Mouse (Mus musculus): ENCODE data around the gene Brinp2. TPM values are rescaled to one million over a fixed set of nuclear protein-coding genes. Genes with fewer than 3 reads are reported as not detected.

The Brinp2 gene
- total RNA-seq, 2 experiments from 2014 or later, result 73.7 to 78.3 TPM

DNA sequence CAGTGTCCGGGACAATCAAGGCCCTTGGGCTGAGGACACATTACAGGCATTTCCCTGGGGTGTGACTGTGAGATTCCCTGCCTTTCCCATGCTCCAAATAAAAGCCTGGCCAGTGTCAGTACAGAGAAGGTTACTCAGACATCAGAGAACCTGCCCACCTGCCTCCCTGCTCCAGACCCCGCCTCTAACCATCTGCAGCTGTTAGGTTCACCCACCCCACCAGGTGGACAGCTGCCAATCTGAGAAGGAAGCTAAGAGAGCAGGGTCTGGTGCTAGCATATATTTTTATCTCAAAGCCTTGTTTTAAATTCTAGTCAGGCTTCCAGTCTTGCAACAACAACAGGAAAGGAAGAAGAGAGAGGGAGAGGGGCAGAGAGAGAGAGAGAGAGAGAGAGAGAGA is 128.9 kb downstream of the Brinp2 start:
- DNase-seq (ENCODE audit: low spot score in 2 of 2), result no peak

DNA sequence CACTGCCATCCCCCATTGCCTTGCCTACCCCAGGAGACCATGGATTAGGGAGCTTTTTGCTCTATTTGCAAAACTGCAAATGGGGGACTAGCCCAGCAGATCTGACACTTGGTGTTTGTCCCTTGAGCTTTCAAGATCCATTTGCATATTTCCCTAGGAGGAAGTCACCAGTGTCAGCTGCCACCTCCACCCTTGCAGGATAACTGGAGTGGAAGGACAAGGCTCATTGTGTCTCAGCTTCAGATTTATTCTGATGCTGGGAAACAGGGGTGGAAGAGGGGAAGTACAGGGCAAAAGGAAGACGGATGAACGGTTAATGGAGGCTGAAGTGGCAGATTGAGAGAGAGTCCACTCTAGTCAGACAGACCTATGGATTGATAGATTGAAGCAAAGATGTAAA is 129.4 kb downstream of the Brinp2 start:
- no peak for DNase-seq (ENCODE audit: low spot score in 2 of 2)

DNA sequence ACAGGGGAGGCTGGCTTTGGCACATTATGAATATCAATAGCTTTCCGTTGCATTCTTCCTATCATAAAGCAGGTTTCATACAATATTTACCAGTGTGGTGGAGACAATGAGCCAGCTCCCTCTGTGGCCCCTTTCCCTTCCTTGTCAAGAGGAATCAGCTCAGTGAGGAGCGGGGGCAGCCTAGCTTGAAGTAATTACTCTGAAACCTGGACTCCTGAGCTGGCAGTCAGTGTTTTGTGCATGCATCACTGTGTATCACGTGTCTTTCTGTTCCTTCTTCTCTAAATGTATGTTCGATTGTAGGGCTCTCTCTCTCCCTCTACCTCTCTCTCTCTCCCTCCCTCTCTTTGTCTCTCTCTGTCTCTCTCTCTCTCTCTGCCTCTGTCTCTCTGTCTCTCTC is 135.1 kb downstream of the Brinp2 start:
- DNase-seq (ENCODE audit: low spot score in 2 of 2), result no peak

DNA sequence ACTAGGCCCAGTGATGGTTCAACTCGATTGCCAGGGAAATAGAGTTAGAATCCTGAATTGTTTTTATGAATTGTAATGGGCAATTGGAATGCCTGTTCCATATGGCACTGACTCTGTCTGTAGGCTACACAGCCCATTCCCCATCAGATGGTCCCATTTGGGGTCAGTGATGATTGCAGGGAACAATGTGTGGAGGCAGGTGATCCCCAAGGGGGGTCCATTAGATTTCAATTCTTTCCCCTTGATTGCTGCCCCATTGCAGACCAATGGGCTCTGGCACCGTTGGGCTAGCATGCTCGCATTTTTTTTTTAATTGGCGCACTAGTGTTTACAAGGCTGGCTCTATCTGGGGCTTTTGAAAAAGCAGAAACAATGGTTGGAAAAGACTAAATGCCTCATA is 136.0 kb downstream of the Brinp2 start:
- no peak for DNase-seq (ENCODE audit: low spot score in 2 of 2)

DNA sequence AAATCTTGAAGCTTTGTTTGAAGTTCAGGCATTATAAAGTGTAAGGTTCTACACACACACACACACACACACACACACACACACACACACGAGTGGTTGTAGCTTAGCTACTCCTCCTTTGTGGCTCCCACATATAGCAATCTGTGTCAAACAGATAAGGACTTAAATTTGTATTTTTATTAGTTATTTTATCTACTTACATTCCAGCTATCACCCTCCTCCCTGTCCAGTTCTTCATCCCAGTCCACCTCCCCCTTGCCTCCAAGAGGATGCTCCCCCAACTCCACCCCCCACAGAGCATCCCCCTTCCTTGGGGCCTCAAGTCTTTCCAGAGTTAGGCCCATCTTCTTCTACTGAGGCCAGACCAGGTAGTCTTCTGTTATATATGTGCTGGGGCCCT is 137.4 kb downstream of the Brinp2 start:
- DNase-seq (ENCODE audit: low spot score in 2 of 2), result no peak

DNA sequence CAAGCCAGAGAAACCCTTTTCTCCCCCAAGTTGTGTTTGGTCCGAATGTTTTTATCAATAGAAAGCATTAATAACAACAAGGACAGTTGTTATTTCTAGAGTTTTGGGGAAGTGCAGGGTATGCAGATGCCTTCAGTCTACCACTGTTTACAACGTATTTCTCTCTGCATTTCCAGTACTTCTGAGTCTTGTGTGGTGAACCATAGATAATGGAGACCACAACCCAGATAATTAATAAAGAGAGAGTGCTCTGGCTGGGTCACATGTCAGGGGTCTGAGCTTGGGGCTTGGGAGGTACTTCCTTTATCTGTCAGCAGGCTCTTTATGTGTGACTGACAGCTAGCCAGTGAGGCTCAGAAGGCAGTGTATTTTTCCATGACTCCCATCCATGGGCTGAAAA is 137.8 kb downstream of the Brinp2 start:
- no peak for DNase-seq (ENCODE audit: low spot score in 2 of 2)

DNA sequence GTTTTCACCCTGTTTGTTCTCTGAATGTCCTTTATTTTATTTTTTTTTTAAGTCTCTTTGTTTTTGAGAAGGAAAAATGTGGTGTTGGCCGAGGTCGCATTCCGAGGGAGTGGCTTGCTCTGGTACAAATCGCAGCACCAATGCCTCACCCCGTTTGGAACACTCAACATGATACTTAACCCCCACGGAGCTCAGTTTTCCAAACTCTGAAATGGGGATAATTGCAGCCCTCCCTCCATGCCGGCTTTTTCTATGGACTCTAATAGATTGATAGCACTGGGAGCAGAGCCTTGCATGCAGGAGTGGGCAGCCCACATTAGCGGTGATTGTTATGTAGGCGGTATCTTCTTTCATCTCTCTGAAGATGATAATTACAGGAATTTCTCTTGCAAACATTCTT is 140.5 kb downstream of the Brinp2 start:
- no peak for DNase-seq (ENCODE audit: low spot score in 2 of 2)

DNA sequence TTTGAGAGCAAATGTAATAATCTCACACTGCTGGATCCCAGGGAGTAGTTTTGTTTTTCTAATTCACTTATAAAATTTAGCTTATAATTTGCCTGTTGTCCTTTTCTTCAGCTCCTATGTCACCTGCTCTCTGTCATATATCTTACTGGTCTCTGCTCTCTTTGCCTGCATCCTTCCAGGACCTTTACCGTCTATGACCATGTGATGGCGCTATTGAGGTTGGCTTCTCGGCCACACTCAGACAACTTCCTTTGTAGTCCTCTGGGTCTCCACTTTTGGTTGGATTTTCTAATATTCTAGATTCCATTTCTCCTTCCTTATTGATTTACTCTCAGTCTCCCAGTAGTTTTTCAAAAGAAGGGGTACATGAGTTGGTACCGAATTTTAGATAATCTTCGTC is 141.4 kb downstream of the Brinp2 start:
- DNase-seq (ENCODE audit: low spot score in 2 of 2), result peak; percentile 25 to 31

DNA sequence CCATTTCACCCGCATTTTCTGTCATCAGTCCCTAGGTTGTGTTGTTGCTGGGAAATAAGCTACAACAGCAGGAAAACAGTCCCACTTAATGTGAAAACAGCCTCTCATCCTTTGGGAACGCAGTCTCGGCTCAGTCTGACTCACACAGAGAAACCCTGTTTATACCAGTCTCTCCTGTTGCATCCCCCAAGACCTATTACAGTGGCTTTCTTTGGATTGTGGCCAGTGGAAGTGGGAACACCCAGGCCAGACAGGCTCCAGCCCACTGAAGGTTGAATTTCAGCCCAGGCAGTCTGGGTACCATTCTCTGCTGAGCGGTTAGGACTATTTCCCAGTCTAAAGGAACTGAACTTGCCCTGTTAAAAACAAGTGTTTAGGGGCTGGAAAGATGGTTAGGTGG is 142.4 kb downstream of the Brinp2 start:
- DNase-seq (ENCODE audit: low spot score in 2 of 2), result no peak

DNA sequence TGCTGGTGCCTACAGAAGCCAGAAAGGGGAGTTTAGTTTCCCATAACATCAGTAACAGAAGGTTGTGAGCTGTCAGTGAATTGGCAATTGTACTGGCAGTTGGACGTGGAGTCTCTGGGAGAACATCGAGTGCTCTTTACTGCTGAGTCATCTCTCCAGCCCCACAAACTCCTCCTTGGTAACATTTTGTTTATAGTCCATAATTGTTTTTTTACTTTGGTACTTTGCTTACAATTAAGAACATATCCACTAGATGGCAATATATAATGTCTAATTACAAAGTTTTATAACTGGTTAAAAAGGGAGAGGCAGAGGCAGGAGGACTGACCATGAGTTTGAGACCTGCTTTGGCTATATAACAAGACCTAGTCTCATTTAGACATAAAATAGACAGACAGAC is 148.5 kb downstream of the Brinp2 start:
- DNase-seq (ENCODE audit: low spot score in 2 of 2), result no peak

DNA sequence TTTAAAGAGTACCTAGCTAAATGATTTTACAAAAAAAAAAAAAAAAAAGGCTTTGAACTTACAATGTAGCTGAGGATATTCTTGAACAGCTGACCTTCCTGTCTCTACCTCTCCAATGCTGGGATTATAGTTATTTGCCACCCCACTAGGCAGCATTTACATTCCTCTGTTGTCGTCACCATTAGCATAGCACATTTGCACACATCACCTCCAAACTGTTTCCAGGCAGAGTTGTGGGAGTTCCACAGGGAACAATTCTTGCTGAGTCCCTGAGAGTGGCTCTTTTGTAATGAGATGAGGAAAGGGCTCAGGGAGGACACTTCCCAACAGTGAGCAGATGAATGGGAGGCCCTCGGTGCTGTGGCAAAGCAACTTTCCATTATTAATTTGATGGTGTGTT is 153.2 kb downstream of the Brinp2 start:
- no peak for DNase-seq (ENCODE audit: low spot score in 2 of 2)

Other genes starting within 250 kb of the Brinp2 start
- 100 to 1,000 TPM; 176 to 181 TPM for gene Astn1, start 5.9 kb upstream of the Brinp2 start, total RNA-seq (2021)

All from layer of hippocampus, postnatal 10 days (tissue).